Mouse (Mus musculus): ENCODE measurements around the gene Dmrtc2. TPM values are rescaled to one million over a fixed set of nuclear protein-coding genes. Genes with fewer than 3 reads are reported as not detected.

The Dmrtc2 gene
- polyA plus RNA-seq, 1 experiment from 2014 or later: not detected

GRCm38 (mm10) chr7:24882416-24883199, 12.8 kb downstream of the Dmrtc2 start:
- no peak for ATAC-seq
- H3K36me3 ChIP-seq (ENCODE audit: control insufficient read depth, insufficient read depth): peaks cover 20% of the 10 kb centered on the region
- WGBS: 90% methylated on average over 9 of the region's 9 CpGs
- H3K27ac ChIP-seq (ENCODE audit: low read depth, low read length): no peak overlapping the region
- H3K4me2 ChIP-seq (replicated peaks; ENCODE audit: low read depth): no peak overlapping the region
- H3K9me3 ChIP-seq (ENCODE audit: control insufficient read depth): no peaks in the 10 kb centered on the region
- TF ChIP-seq CTCF (IDR thresholded peaks at IDR 0.05; ENCODE audit: low read depth): no peak
- H3K4me3 ChIP-seq (ENCODE audit: low read depth, low read length): no peak overlapping the region
- no peak overlapping the region for H3K9ac ChIP-seq (ENCODE audit: low read depth, low read length)
- no peaks in the 10 kb centered on the region for H3K27me3 ChIP-seq (replicated peaks; ENCODE audit: control insufficient read depth, insufficient read depth, low read length)
- H3K4me1 ChIP-seq (replicated peaks; ENCODE audit: control insufficient read depth, insufficient read depth, low read length): 0 out of 2 replicates have a peak, but pooled peaks cover 6% of the 10 kb centered on the region

DNA sequence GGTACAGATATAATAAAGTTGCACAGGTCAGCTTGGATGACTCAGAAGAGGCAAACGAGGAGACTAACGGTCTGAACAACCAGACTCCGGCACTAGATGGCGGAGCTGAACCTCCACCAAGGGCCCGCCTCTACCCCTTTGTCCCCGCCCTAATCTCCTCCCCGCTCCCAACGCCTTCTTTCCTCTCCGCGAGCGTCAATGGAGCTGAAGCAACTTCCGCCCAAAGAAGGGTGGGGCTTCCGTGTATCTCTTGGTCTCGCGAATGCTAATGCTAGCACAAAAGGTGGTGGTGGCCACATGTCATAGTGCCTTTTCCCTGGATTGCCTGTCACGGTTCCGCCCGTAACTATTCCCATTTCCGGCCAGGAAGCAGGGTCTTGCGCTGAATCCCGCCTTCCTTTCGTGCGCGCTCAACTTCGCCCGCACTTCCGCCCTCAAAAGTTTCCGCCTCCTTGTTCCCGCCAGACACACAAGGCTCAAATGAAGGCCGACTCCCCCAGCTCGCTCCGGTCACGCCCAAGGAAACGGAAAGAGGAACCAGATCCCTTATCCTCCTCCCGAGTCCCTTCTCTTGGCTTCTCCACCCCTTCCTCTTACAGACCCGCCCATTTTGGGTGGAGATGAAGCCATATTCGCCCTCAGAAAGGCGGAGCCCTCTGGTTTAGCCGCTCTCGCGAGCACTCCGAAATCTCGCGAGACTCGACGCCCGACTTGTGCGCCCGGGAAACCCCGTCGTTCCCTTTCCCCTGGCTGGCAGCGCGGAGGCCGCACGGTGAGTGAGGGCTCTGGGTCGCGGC, 14.2 kb downstream of the Dmrtc2 start, which contains the start of gene Rps19:
TSS of gene Rps19 (plus strand) at position 476 of the 797 bp plus-strand sequence.
- under 1% methylated on average over 57 of the region's 57 CpGs for WGBS
- 0 out of 2 replicates have a peak, but pooled peaks cover 6% of the 10 kb centered on the region for H3K4me1 ChIP-seq (replicated peaks; ENCODE audit: control insufficient read depth, insufficient read depth, low read length)
- H3K9ac ChIP-seq (ENCODE audit: low read depth, low read length): peak within 1 kb of the TSS; percentile 100
- no peaks in the 10 kb centered on the region for H3K9me3 ChIP-seq (ENCODE audit: control insufficient read depth)
- H3K4me3 ChIP-seq (ENCODE audit: low read depth, low read length): peak within 1 kb of the TSS; percentile 98
- peak within 1 kb of the TSS; percentile 87 for H3K27ac ChIP-seq (ENCODE audit: low read depth, low read length)
- peaks cover 34% of the 10 kb centered on the region for H3K36me3 ChIP-seq (ENCODE audit: control insufficient read depth, insufficient read depth)
- no peaks in the 10 kb centered on the region for H3K27me3 ChIP-seq (replicated peaks; ENCODE audit: control insufficient read depth, insufficient read depth, low read length)
- ATAC-seq: peak; percentile 98
- peak; percentile 78 for TF ChIP-seq CTCF (IDR thresholded peaks at IDR 0.05; ENCODE audit: low read depth)
- peak within 1 kb of the TSS; percentile 78 for H3K4me2 ChIP-seq (replicated peaks; ENCODE audit: low read depth)

DNA sequence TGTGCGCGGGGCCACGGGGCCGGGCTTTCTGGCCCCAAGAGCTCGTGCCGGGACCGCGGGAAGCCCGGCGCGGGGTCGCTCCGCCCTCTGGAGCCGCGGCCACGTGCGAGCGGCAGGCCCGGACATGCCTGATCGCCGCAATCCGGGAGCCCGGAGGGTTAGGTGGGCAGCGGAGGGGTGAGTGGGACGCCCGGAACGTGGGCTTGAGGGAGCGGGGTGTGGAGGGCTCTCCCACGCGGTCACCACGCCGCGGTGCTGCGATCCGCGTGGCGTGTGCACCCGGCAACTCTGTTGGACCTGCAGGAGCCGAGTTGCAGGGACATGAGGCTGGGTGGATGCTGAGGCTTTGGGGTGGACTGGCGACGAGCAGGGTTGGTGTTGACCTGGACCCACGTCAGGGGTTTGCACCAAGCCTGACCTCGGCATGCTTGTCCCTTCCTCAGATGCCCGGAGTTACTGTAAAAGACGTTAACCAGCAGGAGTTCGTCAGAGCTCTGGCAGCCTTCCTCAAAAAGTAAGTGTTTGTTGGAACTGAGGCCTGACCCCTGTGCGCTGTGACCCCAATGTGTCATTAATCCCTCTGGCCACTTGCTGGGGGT, 14.9 kb downstream of the Dmrtc2 start:
- TF ChIP-seq CTCF (IDR thresholded peaks at IDR 0.05; ENCODE audit: low read depth): 0 out of 2 replicates have a peak, but pooled peaks have one; percentile 10
- ATAC-seq: no peak
- peaks cover 41% of the 10 kb centered on the region for H3K36me3 ChIP-seq (ENCODE audit: control insufficient read depth, insufficient read depth)
- peak overlapping the region; percentile 87 for H3K27ac ChIP-seq (ENCODE audit: low read depth, low read length)
- no peaks in the 10 kb centered on the region for H3K27me3 ChIP-seq (replicated peaks; ENCODE audit: control insufficient read depth, insufficient read depth, low read length)
- peak overlapping the region; percentile 78 for H3K4me2 ChIP-seq (replicated peaks; ENCODE audit: low read depth)
- peak overlapping the region; percentile 100 for H3K9ac ChIP-seq (ENCODE audit: low read depth, low read length)
- H3K9me3 ChIP-seq (ENCODE audit: control insufficient read depth): no peaks in the 10 kb centered on the region
- H3K4me3 ChIP-seq (ENCODE audit: low read depth, low read length): peak overlapping the region; percentile 98
- under 1% methylated on average over 47 of the region's 47 CpGs for WGBS
- H3K4me1 ChIP-seq (replicated peaks; ENCODE audit: control insufficient read depth, insufficient read depth, low read length): 0 out of 2 replicates have a peak, but pooled peaks cover 6% of the 10 kb centered on the region

- peaks cover 46% of the 10 kb centered on the region for H3K36me3 ChIP-seq (ENCODE audit: control insufficient read depth, insufficient read depth)
- 0 out of 2 replicates have a peak, but pooled peaks cover 6% of the 10 kb centered on the region for H3K4me1 ChIP-seq (replicated peaks; ENCODE audit: control insufficient read depth, insufficient read depth, low read length)
- H3K27me3 ChIP-seq (replicated peaks; ENCODE audit: control insufficient read depth, insufficient read depth, low read length): no peaks in the 10 kb centered on the region
- H3K9ac ChIP-seq (ENCODE audit: low read depth, low read length): peak overlapping the region; percentile 100
- no peaks in the 10 kb centered on the region for H3K9me3 ChIP-seq (ENCODE audit: control insufficient read depth)
- peak overlapping the region; percentile 78 for H3K4me2 ChIP-seq (replicated peaks; ENCODE audit: low read depth)
- no peak for TF ChIP-seq CTCF (IDR thresholded peaks at IDR 0.05; ENCODE audit: low read depth)
- peak overlapping the region; percentile 98 for H3K4me3 ChIP-seq (ENCODE audit: low read depth, low read length)
- H3K27ac ChIP-seq (ENCODE audit: low read depth, low read length): no peak overlapping the region
- WGBS: 13% methylated on average over 12 of the region's 12 CpGs
- ATAC-seq: no peak
Measured at GRCm38 (mm10) chr7:24885468-24886307, 15.8 kb downstream of the Dmrtc2 start.

GRCm38 (mm10) chr7:24886308-24886633, 16.4 kb downstream of the Dmrtc2 start:
- H3K27ac ChIP-seq (ENCODE audit: low read depth, low read length): no peak overlapping the region
- peaks cover 46% of the 10 kb centered on the region for H3K36me3 ChIP-seq (ENCODE audit: control insufficient read depth, insufficient read depth)
- H3K4me3 ChIP-seq (ENCODE audit: low read depth, low read length): peak overlapping the region; percentile 98
- TF ChIP-seq CTCF (IDR thresholded peaks at IDR 0.05; ENCODE audit: low read depth): no peak
- no peaks in the 10 kb centered on the region for H3K27me3 ChIP-seq (replicated peaks; ENCODE audit: control insufficient read depth, insufficient read depth, low read length)
- peak overlapping the region; percentile 100 for H3K9ac ChIP-seq (ENCODE audit: low read depth, low read length)
- ATAC-seq: no peak
- no peaks in the 10 kb centered on the region for H3K9me3 ChIP-seq (ENCODE audit: control insufficient read depth)
- H3K4me1 ChIP-seq (replicated peaks; ENCODE audit: control insufficient read depth, insufficient read depth, low read length): 0 out of 2 replicates have a peak, but pooled peaks cover 6% of the 10 kb centered on the region
- peak overlapping the region; percentile 78 for H3K4me2 ChIP-seq (replicated peaks; ENCODE audit: low read depth)
- 29% methylated on average over 4 of the region's 4 CpGs for WGBS

All from intestine, postnatal 0 days (tissue).